ENCODE assay signal across 10 mouse cellular contexts in the genomic region with DNA sequence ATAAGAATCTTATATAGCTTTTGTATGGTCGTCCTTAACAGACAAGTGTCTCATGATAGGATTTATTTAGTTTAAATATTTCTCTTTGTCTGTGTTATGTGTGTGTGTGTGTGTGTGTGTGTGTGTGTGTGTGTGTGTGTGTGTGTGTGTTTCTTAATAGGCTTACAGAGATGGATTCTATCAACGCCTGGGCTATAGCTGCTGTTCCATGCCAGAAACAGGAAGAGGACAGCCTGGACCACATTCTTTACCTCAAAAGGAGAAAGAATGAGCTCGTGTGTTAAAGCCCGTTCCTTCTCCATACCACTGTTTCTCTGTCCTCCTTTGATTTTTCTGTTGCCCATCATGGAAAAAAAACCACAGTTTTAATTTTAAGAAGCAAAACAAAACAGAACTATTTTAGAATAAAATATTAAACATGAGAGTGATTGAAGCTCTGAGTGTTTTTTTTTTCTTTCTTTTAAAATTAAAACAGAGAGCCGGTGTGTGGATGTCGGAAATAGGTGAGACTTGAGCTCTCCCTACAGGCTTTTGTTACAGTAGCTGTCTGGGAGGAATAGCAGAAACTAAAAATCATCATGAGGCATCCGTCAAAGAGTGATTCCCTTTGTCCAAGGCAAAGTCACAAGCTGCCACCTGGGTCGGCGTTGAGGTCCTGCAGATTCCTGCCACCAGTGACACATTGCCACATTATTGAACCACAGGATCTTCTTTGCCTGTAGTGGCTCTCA.
DNase-seq lines count a peak whose midpoint lies in the region; ATAC-seq and TF ChIP-seq lines count a peak whose summit lies in the region.
"Had no signal": no experiment of that assay in that cellular context is flagged by ENCODE, and none has a peak within 500 bp of the region (broad histone marks: within the 10 kb centered on the region; RNA-seq: fewer than 3 reads in every experiment).

No protein-coding gene starts in this region.

- H3K9me3 ChIP-seq in heart, embryonic 14.5 days (ENCODE audit: control insufficient read depth, low read length): no peaks in the 10 kb centered on the region
- H3K9me3 ChIP-seq in lung, embryonic 14.5 days (ENCODE audit: low read depth, low read length): no peaks in the 10 kb centered on the region
- H3K9me3 ChIP-seq in stomach, embryonic 15.5 days: no peaks in the 10 kb centered on the region

- 35% methylated on average over 9 of the region's 9 CpGs for WGBS in heart, embryonic 14.5 days
- WGBS in lung, embryonic 14.5 days: 38% methylated on average over 9 of the region's 9 CpGs
- WGBS in lung, adult 2 months: 53% methylated on average over 9 of the region's 9 CpGs
- WGBS in stomach, embryonic 15.5 days: 55% methylated on average over 9 of the region's 9 CpGs

- 0 out of 2 replicates have a peak overlapping the region, but pooled peaks have one; percentile 29 for H3K4me2 ChIP-seq in heart, embryonic 14.5 days (ENCODE audit: low read length)
- H3K4me2 ChIP-seq in lung, embryonic 14.5 days: no peak overlapping the region
- H3K4me2 ChIP-seq in stomach, embryonic 15.5 days: no peak overlapping the region

- peaks cover 7 to 8% of the 10 kb centered on the region in 2 experiments for H3K4me1 ChIP-seq in heart, embryonic 14.5 days (ENCODE audit: control insufficient read depth in 2 of 2, insufficient read depth in 2 of 2, low read length in 2 of 2)
- no peaks in the 10 kb centered on the region for H3K4me1 ChIP-seq in lung, embryonic 14.5 days (ENCODE audit: insufficient read depth)
- H3K4me1 ChIP-seq in lung, adult 2 months (ENCODE audit: control insufficient read depth, insufficient read depth, low read length): no peaks in the 10 kb centered on the region
- H3K4me1 ChIP-seq in cortical plate, adult 2 months (ENCODE audit: control insufficient read depth, insufficient read depth, low read length): no peaks in the 10 kb centered on the region
- H3K4me1 ChIP-seq in stomach, embryonic 15.5 days: no peaks in the 10 kb centered on the region

- H3K4me3 ChIP-seq in heart, embryonic 14.5 days (ENCODE audit: control insufficient read depth in 1 of 2, insufficient read depth in 1 of 2, low read depth in 1 of 2, low read length in 2 of 2): no peak overlapping the region
- no peak overlapping the region for H3K4me3 ChIP-seq in lung, embryonic 14.5 days (ENCODE audit: low read depth, low read length)
- no peak overlapping the region for H3K4me3 ChIP-seq in lung, adult 2 months (replicated peaks; ENCODE audit: extremely low read depth, low read depth, low read length)
- H3K4me3 ChIP-seq in cortical plate, adult 2 months (ENCODE audit: insufficient read depth, low read length): no peak overlapping the region
- no peak overlapping the region for H3K4me3 ChIP-seq in stomach, embryonic 15.5 days (replicated peaks)

- TF ChIP-seq POLR2A in lung, adult 2 months (IDR thresholded peaks at IDR 0.05; ENCODE audit: borderline replicate concordance, extremely low read depth, low read depth, low read length): no peak
- no peak for TF ChIP-seq POLR2A in cortical plate, adult 2 months (IDR thresholded peaks at IDR 0.05; ENCODE audit: extremely low read depth, insufficient read depth, low read length)

- no peak for TF ChIP-seq CTCF in lung, embryonic 14.5 days (IDR thresholded peaks at IDR 0.05; ENCODE audit: low read depth)
- no peak for TF ChIP-seq CTCF in lung, adult 2 months (IDR thresholded peaks at IDR 0.05; ENCODE audit: insufficient read depth, low read length)
- 0 out of 2 replicates have a peak, but pooled peaks have one; percentile 12 for TF ChIP-seq CTCF in cortical plate, adult 2 months (IDR thresholded peaks at IDR 0.05; ENCODE audit: extremely low read depth, insufficient read depth, low read length)

- H3K27me3 ChIP-seq in heart, embryonic 14.5 days (ENCODE audit: control insufficient read depth, insufficient read depth, low read length): no peaks in the 10 kb centered on the region
- no peaks in the 10 kb centered on the region for H3K27me3 ChIP-seq in lung, embryonic 14.5 days (ENCODE audit: insufficient read depth, low read length)
- H3K27me3 ChIP-seq in stomach, embryonic 15.5 days (replicated peaks): no peaks in the 10 kb centered on the region

- no peaks in the 10 kb centered on the region for H3K36me3 ChIP-seq in heart, embryonic 14.5 days (ENCODE audit: control insufficient read depth, insufficient read depth, low read length)
- H3K36me3 ChIP-seq in lung, embryonic 14.5 days (ENCODE audit: insufficient read depth): no peaks in the 10 kb centered on the region
- no peaks in the 10 kb centered on the region for H3K36me3 ChIP-seq in stomach, embryonic 15.5 days

- H3K9ac ChIP-seq in heart, embryonic 14.5 days (ENCODE audit: low read length): no peak overlapping the region
- no peak overlapping the region for H3K9ac ChIP-seq in lung, embryonic 14.5 days
- no peak overlapping the region for H3K9ac ChIP-seq in stomach, embryonic 15.5 days
- H3K9ac ChIP-seq: liver, postnatal 0 days had no signal

- peak; percentile 58; the same call in 1 of the 2 replicates for ATAC-seq in heart, embryonic 14.5 days (ENCODE audit: insufficient number of reproducible peaks, insufficient read depth, low FRiP score, low read depth)
- ATAC-seq in lung, embryonic 14.5 days (ENCODE audit: insufficient read depth): peak; percentile 52
- ATAC-seq in stomach, embryonic 15.5 days (ENCODE audit: insufficient read depth, low FRiP score, low read depth): no peak
- ATAC-seq: liver, postnatal 0 days had no signal

- H3K27ac ChIP-seq in heart, embryonic 14.5 days (replicated peaks in 1 of 2; ENCODE audit: control insufficient read depth in 1 of 2, insufficient read depth in 1 of 2, low read depth in 2 of 2, low read length in 2 of 2): peak overlapping the region; percentile 70 to 84
- no peak overlapping the region for H3K27ac ChIP-seq in lung, embryonic 14.5 days (ENCODE audit: low read depth)
- H3K27ac ChIP-seq in cortical plate, adult 2 months (ENCODE audit: insufficient read depth, low read length): no peak overlapping the region
- H3K27ac ChIP-seq in stomach, embryonic 15.5 days: peak overlapping the region; percentile 64; the same call in 1 of the 2 replicates

- no peak for DNase-seq in heart, postnatal 4 days
- peak; percentile 23 for DNase-seq in lung, embryonic 14.5 days
- no peak for DNase-seq in lung, adult 2 months
- no peak for DNase-seq in urinary bladder, postnatal 4 days (ENCODE audit: low spot score in 2 of 2)
- DNase-seq: cerebellum, adult 8-10 months; thymus, adult 2 months had no signal

Comparison
In these comparisons a context has a peak if more than half of its experiments do, and no peak if none do; other contexts are left out.
1. H3K27ac ChIP-seq: peak in heart, embryonic 14.5 days (2 of 2) and stomach, embryonic 15.5 days (single experiment); none in lung, embryonic 14.5 days (single experiment) and cortical plate, adult 2 months (single experiment).